Mouse (Mus musculus) embryonic fibroblast, embryonic 13.5 days (primary cell): ENCODE measurements around the gene Selenop.

ENCODE experiments used
- CTCF ChIP-seq: IDR thresholded peaks from 2 replicates; pipeline ENCODE4 v1.5.1; 2011; ENCODE audit warnings: mild to moderate bottlenecking, control low read depth, low read length, moderate library complexity, borderline replicate concordance; ENCODE audit not compliant: insufficient read depth
- POLR2A ChIP-seq: IDR thresholded peaks from 2 replicates; pipeline ENCODE4 v1.6.1; 2011; ENCODE audit warnings: low read depth, mild to moderate bottlenecking, control low read depth, low read length, moderate library complexity

- no peak for TF ChIP-seq CTCF
- TF ChIP-seq POLR2A, result no peak
These were observed 17.7 kb upstream of the Selenop start for GRCm38 (mm10) chr15:3250620-3251019.
